Mouse (Mus musculus) embryonic stem cell, embryonic (primary cell): ENCODE measurements around the gene Rab44.

ENCODE experiments used
- CTCF ChIA-PET, 4 experiments: fragments of 300-600 bp in 2 of 4; fragments of 350-600 bp in 2 of 4; sonication (Branson Sonifier 250); formaldehyde crosslinking; loops; one replicate each; lab custom pipeline; 2022; ENCODE audit warnings: inconsistent platforms in 2 of 4; lab: Charles Lee
- POLR2A ChIA-PET, 4 experiments: fragments of 300-600 bp in 2 of 4; fragments of 350-600 bp in 2 of 4; sonication (Branson Sonifier 250); formaldehyde crosslinking; loops; one replicate each; lab custom pipeline; 2022; ENCODE audit warnings: antibody characterized with exemption in 4 of 4, inconsistent platforms in 1 of 4; lab: Charles Lee

Gene Rab44

GRCm38 (mm10) chr17:29113591-29114352 lies at the start of gene Rab44:
TSS of gene Rab44 (plus strand) at chr17:29114145.
- POLR2A ChIA-PET: interaction anchor here in 3 of 4 experiments (0.7 to 4.6 kb wide), 12 partner anchors 13 to 1558 kb away, joined by 3 to 49 read pairs (median 4); partner anchors contain the start of gene Srsf3 (in 1 of the 3)
- CTCF ChIA-PET: interaction anchor here in 1 of 4 experiments (1.0 to 1.1 kb wide), 2 partner anchors 58 to 65 kb away, joined by 3 to 5 read pairs; no protein-coding TSS in a partner anchor

DNA sequence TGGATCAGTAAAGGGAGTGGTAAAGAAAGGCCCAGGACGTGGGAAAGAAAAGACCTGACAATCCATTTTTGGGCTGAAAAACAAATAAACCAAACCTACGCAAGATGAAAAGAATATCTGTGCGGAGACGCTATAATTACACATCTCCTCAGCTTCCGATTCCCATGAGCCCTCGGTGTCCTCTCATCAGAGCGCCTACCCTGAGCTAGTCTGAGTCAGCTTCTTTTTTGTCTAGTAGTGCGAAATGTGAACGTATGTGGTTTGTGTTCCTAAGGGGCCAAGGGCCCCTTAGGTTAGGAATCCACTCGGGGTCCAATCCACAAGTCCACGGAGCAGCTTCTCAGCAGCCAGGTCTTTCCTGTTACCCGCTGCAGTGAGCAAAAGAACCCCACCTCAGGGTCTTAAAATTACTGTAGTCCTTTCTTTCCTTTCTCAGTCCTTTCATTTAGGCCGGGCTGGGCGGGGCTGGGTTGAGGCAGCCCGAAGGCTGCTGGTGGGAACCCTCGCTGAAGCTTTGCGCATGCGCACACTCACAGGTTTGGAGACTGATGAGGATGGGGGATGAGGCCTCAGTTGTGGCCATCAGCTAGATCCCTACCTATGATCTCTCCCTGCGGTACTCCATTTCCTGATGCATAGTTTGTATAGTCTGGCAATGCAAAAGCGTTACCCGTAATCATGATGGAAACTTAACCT lies 48.6 kb upstream of the Rab44 start:
- POLR2A ChIA-PET: interaction anchor here (0.5 to 40.2 kb wide), 39 partner anchors 8 to 485 kb away, joined by 3 to 2765 read pairs (median 4); partner anchors contain the start of genes Cdkn1a (in 4 of the 4), Srsf3 (in 2 of the 4), Stk38 (in 2 of the 4) and Ppil1 (in 1 of the 4)
- CTCF ChIA-PET: interaction anchor here (0.5 to 1.6 kb wide), 17 partner anchors 8 to 536 kb away, joined by 3 to 6 read pairs (median 3); no protein-coding TSS in a partner anchor

DNA sequence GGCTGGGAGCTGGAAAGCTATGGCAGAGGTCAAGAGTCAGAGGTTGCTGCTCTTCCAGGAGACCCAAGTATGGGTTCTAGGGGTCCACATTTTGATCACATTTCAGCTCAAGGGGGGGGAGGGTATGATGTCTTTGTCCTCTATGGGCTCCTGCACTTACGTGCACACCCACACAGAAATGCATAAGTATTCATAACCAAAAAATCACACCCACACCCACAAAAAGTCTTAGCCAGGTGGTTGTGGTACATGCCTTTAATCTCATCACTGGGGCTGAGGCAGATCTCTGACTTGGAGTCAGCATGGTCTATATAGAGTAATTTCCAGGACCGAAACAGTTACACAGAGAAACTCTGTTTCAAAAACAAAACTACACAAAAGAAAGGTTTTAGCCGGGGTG lies 48.0 kb upstream of the Rab44 start:
- POLR2A ChIA-PET: interaction anchor here (0.5 to 40.2 kb wide), 31 partner anchors 8 to 486 kb away, joined by 3 to 2765 read pairs (median 6); partner anchors contain the start of genes Cdkn1a (in 4 of the 4), Srsf3 (in 2 of the 4), Stk38 (in 2 of the 4) and Ppil1 (in 1 of the 4)

GRCm38 (mm10) chr17:29067416-29067815 lies 46.5 kb upstream of the Rab44 start:
- CTCF ChIA-PET: interaction anchor here in 3 of 4 experiments (0.6 to 2.2 kb wide), 6 partner anchors 11 to 534 kb away, joined by 3 to 11 read pairs (median 4); no protein-coding TSS in a partner anchor

More for the DNA sequence above, 48.0 kb upstream of the Rab44 start:
- CTCF ChIA-PET: interaction anchor here in 3 of 4 experiments (0.6 to 1.6 kb wide), 9 partner anchors 8 to 182 kb away, joined by 3 to 5 read pairs (median 4); no protein-coding TSS in a partner anchor

GRCm38 (mm10) chr17:29067847-29068246 lies 46.1 kb upstream of the Rab44 start:
- CTCF ChIA-PET: interaction anchor here (0.6 to 2.2 kb wide), 10 partner anchors 11 to 405 kb away, joined by 3 to 11 read pairs (median 5); partner anchors contain the start of gene Srsf3 (in 1 of the 4)

More at GRCm38 (mm10) chr17:29067416-29067815, 46.5 kb upstream of the Rab44 start:
- POLR2A ChIA-PET: interaction anchor here (0.7 to 40.2 kb wide), 28 partner anchors 10 to 383 kb away, joined by 3 to 2765 read pairs (median 8); partner anchors contain the start of genes Cdkn1a (in 3 of the 4), Srsf3 (in 2 of the 4) and Stk38 (in 1 of the 4)

GRCm38 (mm10) chr17:29069063-29069462 lies 44.9 kb upstream of the Rab44 start:
- POLR2A ChIA-PET: interaction anchor here (0.5 to 40.2 kb wide), 45 partner anchors 10 to 830 kb away, joined by 3 to 2765 read pairs (median 6); partner anchors contain the start of genes Cdkn1a (in 3 of the 4), Srsf3 (in 3 of the 4), Stk38 (in 2 of the 4) and BC004004 (in 1 of the 4)
- CTCF ChIA-PET: interaction anchor here (0.6 to 2.2 kb wide), 15 partner anchors 11 to 119 kb away, joined by 3 to 11 read pairs (median 4); partner anchors contain the start of gene Cdkn1a (in 1 of the 4)

More at GRCm38 (mm10) chr17:29067847-29068246, 46.1 kb upstream of the Rab44 start:
- POLR2A ChIA-PET: interaction anchor here (0.8 to 40.2 kb wide), 27 partner anchors 10 to 383 kb away, joined by 3 to 2765 read pairs (median 10); partner anchors contain the start of genes Cdkn1a (in 3 of the 4), Srsf3 (in 1 of the 4) and Stk38 (in 1 of the 4)

- ChIA-PET CTCF (no interaction called here), POLR2A (interaction anchor here in 3 of 4 experiments (0.5 to 40.2 kb wide), 12 partner anchors 8 to 116 kb away, joined by 3 to 2765 read pairs (median 80); partner anchors contain the start of genes Cdkn1a (in 3 of the 3) and Srsf3 (in 1 of the 3))
Observed at GRCm38 (mm10) chr17:29071820-29072219, 42.1 kb upstream of the Rab44 start.

- ChIA-PET POLR2A (interaction anchor here in 3 of 4 experiments (0.7 to 40.2 kb wide), 20 partner anchors 9 to 417 kb away, joined by 3 to 2765 read pairs (median 8); partner anchors contain the start of genes Cdkn1a (in 3 of the 3), Srsf3 (in 2 of the 3) and Pim1 (in 1 of the 3)), CTCF (interaction anchor here (0.5 to 1.4 kb wide), 9 partner anchors 16 to 818 kb away, joined by 3 to 5 read pairs (median 3); no protein-coding TSS in a partner anchor)
Observed at GRCm38 (mm10) chr17:29072701-29073307, 41.1 kb upstream of the Rab44 start.

GRCm38 (mm10) chr17:29073313-29073712 lies 40.6 kb upstream of the Rab44 start:
- ChIA-PET CTCF (interaction anchor here (0.5 to 1.4 kb wide), 12 partner anchors 17 to 819 kb away, joined by 3 to 6 read pairs (median 3); no protein-coding TSS in a partner anchor), POLR2A (interaction anchor here (0.7 to 40.2 kb wide), 30 partner anchors 8 to 417 kb away, joined by 3 to 2765 read pairs (median 6); partner anchors contain the start of genes Cdkn1a (in 3 of the 4), Srsf3 (in 2 of the 4) and Pim1 (in 1 of the 4))

DNA sequence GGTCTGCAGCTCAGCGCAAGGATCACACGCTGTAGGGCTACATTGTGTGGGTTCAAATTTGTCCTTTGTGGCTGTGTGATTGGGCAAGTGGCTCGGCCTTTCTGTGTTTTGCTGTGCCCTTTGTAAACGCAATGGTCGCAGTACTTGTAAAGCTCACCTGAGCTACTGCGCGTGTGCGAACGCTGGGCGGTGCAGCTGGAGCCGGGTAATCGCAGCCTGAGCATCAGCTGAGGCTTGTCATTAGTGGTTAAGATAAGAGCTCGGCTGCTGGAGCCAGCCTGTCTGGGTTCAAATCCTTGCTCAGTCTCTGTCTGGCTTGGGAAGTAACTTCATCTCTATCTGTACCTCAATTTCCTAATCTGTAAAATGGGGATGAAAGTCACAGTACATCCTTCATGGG lies 39.9 kb upstream of the Rab44 start:
- CTCF ChIA-PET: interaction anchor here in 3 of 4 experiments (0.5 to 1.1 kb wide), 13 partner anchors 9 to 407 kb away, joined by 3 to 8 read pairs (median 4); partner anchors contain the start of gene Cdkn1a (in 1 of the 3)
- POLR2A ChIA-PET: interaction anchor here (0.6 to 40.2 kb wide), 35 partner anchors 7 to 928 kb away, joined by 3 to 2765 read pairs (median 4); partner anchors contain the start of genes Cdkn1a (in 3 of the 4) and Srsf3 (in 3 of the 4)

DNA sequence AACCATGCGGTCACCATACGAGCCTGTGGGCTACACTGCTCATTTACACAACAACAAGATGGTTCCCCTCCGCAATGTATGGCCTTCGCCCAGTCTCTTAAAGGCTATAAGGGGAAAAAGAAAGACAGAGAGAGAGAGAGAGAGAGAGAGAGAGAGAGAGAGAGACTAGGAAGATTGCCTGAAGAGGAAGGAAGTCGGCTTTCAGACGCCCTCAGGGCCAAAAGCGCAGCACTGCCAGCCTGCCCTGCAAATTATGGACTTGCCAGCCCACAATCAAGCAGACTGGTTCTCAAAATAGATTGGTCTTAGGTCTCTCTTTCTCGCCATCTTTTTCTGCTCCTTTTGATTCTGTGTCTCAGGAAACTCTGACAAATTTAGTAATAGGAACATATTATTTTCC lies 37.7 kb upstream of the Rab44 start:
- CTCF ChIA-PET: no interaction called here
- POLR2A ChIA-PET: interaction anchor here in 3 of 4 experiments (0.7 to 40.2 kb wide), 10 partner anchors 7 to 180 kb away, joined by 3 to 2765 read pairs (median 224); partner anchors contain the start of genes Cdkn1a (in 2 of the 3) and Srsf3 (in 2 of the 3)

DNA sequence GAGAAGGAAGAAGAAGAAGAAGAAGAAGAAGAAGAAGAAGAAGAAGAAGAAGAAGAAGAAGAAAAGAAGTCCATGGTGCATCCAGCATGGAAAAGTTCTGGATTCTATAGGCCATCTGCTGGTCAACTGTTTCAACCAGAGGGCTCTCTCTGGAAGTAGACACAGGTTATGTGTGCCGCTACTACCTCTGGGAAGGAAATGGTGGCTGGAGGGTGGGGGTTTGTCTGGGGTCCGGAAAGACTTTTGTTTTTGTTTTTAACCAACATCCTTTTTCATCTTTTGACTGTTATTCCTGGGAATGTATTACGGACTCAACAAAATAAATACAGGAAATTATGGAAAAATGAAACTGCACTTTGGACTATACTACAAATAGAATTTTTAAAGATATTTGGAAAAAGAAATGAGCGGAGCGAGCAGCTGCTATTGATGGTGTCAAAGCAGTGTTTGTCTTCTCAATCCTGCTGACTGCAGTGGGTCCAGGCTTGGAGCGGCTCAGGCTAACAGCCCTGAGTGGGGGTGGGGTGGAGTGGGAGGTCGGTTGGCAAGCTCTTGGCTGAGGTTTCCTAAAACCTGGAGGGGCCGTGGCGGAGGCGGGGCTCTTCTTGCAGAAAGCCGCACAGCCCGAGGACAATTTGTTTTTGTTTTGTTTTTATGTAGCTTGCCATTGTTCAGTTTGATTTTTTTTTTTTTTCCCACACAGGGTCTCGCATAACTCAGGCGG lies 36.0 kb upstream of the Rab44 start:
- POLR2A ChIA-PET: interaction anchor here (0.6 to 37.5 kb wide), 82 partner anchors 8 to 1314 kb away, joined by 3 to 2765 read pairs (median 4); partner anchors contain the start of genes Cdkn1a (in 4 of the 4), Srsf3 (in 4 of the 4), Stk38 (in 3 of the 4) and Kctd20 (in 2 of the 4)
- CTCF ChIA-PET: interaction anchor here (0.6 to 3.1 kb wide), 11 partner anchors 8 to 752 kb away, joined by 3 to 9 read pairs (median 4); no protein-coding TSS in a partner anchor

GRCm38 (mm10) chr17:29078519-29079383 lies 35.2 kb upstream of the Rab44 start:
- POLR2A ChIA-PET: interaction anchor here (0.6 to 37.5 kb wide), 95 partner anchors 9 to 1314 kb away, joined by 3 to 2765 read pairs (median 4); partner anchors contain the start of genes Cdkn1a (in 4 of the 4), Srsf3 (in 4 of the 4), Stk38 (in 3 of the 4) and Kctd20 (in 2 of the 4)
- CTCF ChIA-PET: interaction anchor here (0.6 to 3.1 kb wide), 14 partner anchors 13 to 1401 kb away, joined by 3 to 9 read pairs (median 4); no protein-coding TSS in a partner anchor
